Mouse (Mus musculus) embryonic stem cell, embryonic (primary cell): ENCODE data around the gene Amh.

ENCODE experiments used
- CTCF ChIA-PET, 4 experiments: fragments of 300-600 bp in 2 of 4; fragments of 350-600 bp in 2 of 4; sonication (Branson Sonifier 250); formaldehyde crosslinking; loops; one replicate each; lab custom pipeline; 2022; ENCODE audit warnings: inconsistent platforms in 2 of 4; lab: Charles Lee
- POLR2A ChIA-PET, 4 experiments: fragments of 300-600 bp in 2 of 4; fragments of 350-600 bp in 2 of 4; sonication (Branson Sonifier 250); formaldehyde crosslinking; loops; one replicate each; lab custom pipeline; 2022; ENCODE audit warnings: antibody characterized with exemption in 4 of 4, inconsistent platforms in 1 of 4; lab: Charles Lee

Amh gene

GRCm38 (mm10) chr10:80808985-80809632 is 4.1 kb downstream of the Amh start:
- ChIA-PET POLR2A (interaction anchor here (0.6 to 9.2 kb wide), 47 partner anchors 8 to 562 kb away, joined by 3 to 99 read pairs (median 5); partner anchors contain the start of genes Plekhj1 (in 2 of the 4), Ap3d1 (in 1 of the 4), Gadd45b (in 1 of the 4) and Mknk2 (in 1 of the 4)), CTCF (interaction anchor here in 3 of 4 experiments (0.6 to 8.6 kb wide), 13 partner anchors 9 to 1794 kb away, joined by 3 to 142 read pairs (median 4); partner anchors contain the start of genes Abhd17a (in 1 of the 3) and Tmprss9 (in 1 of the 3))

- POLR2A ChIA-PET, result interaction anchor here (0.5 to 9.2 kb wide), 43 partner anchors 9 to 761 kb away, joined by 3 to 99 read pairs (median 5); partner anchors contain the start of genes Ap3d1 (in 1 of the 4), Csnk1g2 (in 1 of the 4), Gadd45b (in 1 of the 4) and Mknk2 (in 1 of the 4)
Observed at GRCm38 (mm10) chr10:80810084-80810483, 5.0 kb downstream of the Amh start.

GRCm38 (mm10) chr10:80812391-80813041 is 7.5 kb downstream of the Amh start:
- CTCF ChIA-PET, result interaction anchor here in 2 of 4 experiments (1.3 to 1.5 kb wide), 2 partner anchors 68 to 69 kb away, joined by 3 to 8 read pairs; no protein-coding TSS in a partner anchor
- POLR2A ChIA-PET, result interaction anchor here in 2 of 4 experiments (1.2 to 9.2 kb wide), 3 partner anchors 17 to 30 kb away, joined by 3 to 99 read pairs (median 4); no protein-coding TSS in a partner anchor

More at GRCm38 (mm10) chr10:80810084-80810483, 5.0 kb downstream of the Amh start:
- CTCF ChIA-PET, result interaction anchor here (0.6 to 8.6 kb wide), 14 partner anchors 11 to 1793 kb away, joined by 3 to 142 read pairs (median 4); partner anchors contain the start of gene Gng7 (in 1 of the 4)

GRCm38 (mm10) chr10:80813366-80813765 is 8.3 kb downstream of the Amh start, which contains the start of gene Jsrp1:
Gene Jsrp1 (minus strand): TSS chr10:80813498.
- POLR2A ChIA-PET, result interaction anchor here in 2 of 4 experiments (0.7 to 9.2 kb wide), 5 partner anchors 15 to 31 kb away, joined by 3 to 99 read pairs (median 3); partner anchors contain the start of genes Plekhj1 (in 1 of the 2) and Sf3a2 (in 1 of the 2)
- CTCF ChIA-PET, result interaction anchor here in 2 of 4 experiments (1.3 to 1.7 kb wide), 3 partner anchors 8 to 68 kb away, joined by 3 to 8 read pairs (median 8); no protein-coding TSS in a partner anchor

GRCm38 (mm10) chr10:80814800-80815199 is 9.8 kb downstream of the Amh start:
- ChIA-PET POLR2A (interaction anchor here in 3 of 4 experiments (0.6 to 1.6 kb wide), 8 partner anchors 9 to 347 kb away, joined by 3 to 5 read pairs (median 3); partner anchors contain the start of genes Amh (in 1 of the 3), Gadd45b (in 1 of the 3), Plekhj1 (in 1 of the 3) and Sf3a2 (in 1 of the 3)), CTCF (interaction anchor here in 2 of 4 experiments (0.8 to 1.7 kb wide), 6 partner anchors 9 to 67 kb away, joined by 3 to 8 read pairs (median 4); no protein-coding TSS in a partner anchor)

- POLR2A ChIA-PET, result interaction anchor here in 3 of 4 experiments (0.6 to 4.3 kb wide), 9 partner anchors 9 to 299 kb away, joined by 3 to 24 read pairs (median 4); partner anchors contain the start of gene Amh (in 1 of the 3)
- CTCF ChIA-PET, result interaction anchor here in 3 of 4 experiments (0.9 to 3.1 kb wide), 4 partner anchors 42 to 69 kb away, joined by 3 to 17 read pairs (median 4); no protein-coding TSS in a partner anchor
Observed at GRCm38 (mm10) chr10:80816303-80816702, 11.3 kb downstream of the Amh start.

- CTCF ChIA-PET, result interaction anchor here in 3 of 4 experiments (0.6 to 3.2 kb wide), 9 partner anchors 11 to 70 kb away, joined by 3 to 19 read pairs (median 4); no protein-coding TSS in a partner anchor
- POLR2A ChIA-PET, result interaction anchor here in 2 of 4 experiments (0.6 to 4.3 kb wide), 10 partner anchors 8 to 300 kb away, joined by 3 to 24 read pairs (median 4); partner anchors contain the start of genes Amh (in 1 of the 2) and Lingo3 (in 1 of the 2)
Observed at GRCm38 (mm10) chr10:80817164-80817563, 12.1 kb downstream of the Amh start.

GRCm38 (mm10) chr10:80817955-80818354 is 12.9 kb downstream of the Amh start:
- POLR2A ChIA-PET, result interaction anchor here in 3 of 4 experiments (0.6 to 4.3 kb wide), 17 partner anchors 9 to 561 kb away, joined by 3 to 24 read pairs (median 4); partner anchors contain the start of genes Amh (in 1 of the 3) and Tmprss9 (in 1 of the 3)
- CTCF ChIA-PET, result interaction anchor here (0.6 to 3.2 kb wide), 20 partner anchors 9 to 177 kb away, joined by 3 to 19 read pairs (median 5); no protein-coding TSS in a partner anchor

- CTCF ChIA-PET, result interaction anchor here (0.6 to 3.2 kb wide), 22 partner anchors 9 to 177 kb away, joined by 3 to 19 read pairs (median 5); partner anchors contain the start of gene Amh (in 1 of the 4)
- POLR2A ChIA-PET, result interaction anchor here in 3 of 4 experiments (0.6 to 4.3 kb wide), 18 partner anchors 9 to 142 kb away, joined by 3 to 24 read pairs (median 4); partner anchors contain the start of genes Amh (in 1 of the 3) and Tmprss9 (in 1 of the 3)
Observed at GRCm38 (mm10) chr10:80818599-80819281, 13.7 kb downstream of the Amh start.

- CTCF ChIA-PET, result interaction anchor here (0.5 to 3.2 kb wide), 12 partner anchors 12 to 1150 kb away, joined by 3 to 19 read pairs (median 4); partner anchors contain the start of gene Amh (in 1 of the 4)
- POLR2A ChIA-PET, result interaction anchor here in 3 of 4 experiments (1.0 to 4.3 kb wide), 9 partner anchors 10 to 143 kb away, joined by 3 to 24 read pairs (median 4); partner anchors contain the start of genes Amh (in 1 of the 3) and Gadd45b (in 1 of the 3)
Observed at GRCm38 (mm10) chr10:80819406-80819805, 14.4 kb downstream of the Amh start.

GRCm38 (mm10) chr10:80821991-80822390 is 16.9 kb downstream of the Amh start:
- ChIA-PET CTCF (interaction anchor here in 2 of 4 experiments (0.5 to 2.5 kb wide), 5 partner anchors 9 to 298 kb away, joined by 3 to 10 read pairs (median 3); no protein-coding TSS in a partner anchor), POLR2A (interaction anchor here in 3 of 4 experiments (0.6 to 1.9 kb wide), 6 partner anchors 9 to 146 kb away, joined by 3 to 7 read pairs (median 3); no protein-coding TSS in a partner anchor)

GRCm38 (mm10) chr10:80822528-80822927 is 17.5 kb downstream of the Amh start:
- POLR2A ChIA-PET, result interaction anchor here in 3 of 4 experiments (0.6 to 1.9 kb wide), 7 partner anchors 9 to 714 kb away, joined by 3 to 7 read pairs (median 3); no protein-coding TSS in a partner anchor
- CTCF ChIA-PET, result interaction anchor here in 3 of 4 experiments (0.6 to 2.5 kb wide), 9 partner anchors 9 to 172 kb away, joined by 3 to 10 read pairs (median 3); no protein-coding TSS in a partner anchor

- ChIA-PET POLR2A (interaction anchor here in 1 of 4 experiments (1.4 to 2.8 kb wide), 3 partner anchors 14 to 147 kb away, joined by 3 to 16 read pairs (median 10); no protein-coding TSS in a partner anchor), CTCF (interaction anchor here in 2 of 4 experiments (0.6 to 0.9 kb wide), 3 partner anchors 18 to 25 kb away, joined by 3 to 4 read pairs (median 3); no protein-coding TSS in a partner anchor)
Observed at GRCm38 (mm10) chr10:80823316-80823715, 18.3 kb downstream of the Amh start.

- POLR2A ChIA-PET, result interaction anchor here in 3 of 4 experiments (0.6 to 2.8 kb wide), 11 partner anchors 12 to 425 kb away, joined by 3 to 16 read pairs (median 4); partner anchors contain the start of genes Gadd45b (in 1 of the 3), Mbd3 (in 1 of the 3), Plekhj1 (in 1 of the 3) and Sf3a2 (in 1 of the 3)
- CTCF ChIA-PET, result interaction anchor here in 3 of 4 experiments (0.6 to 1.8 kb wide), 7 partner anchors 9 to 57 kb away, joined by 3 to 7 read pairs (median 3); no protein-coding TSS in a partner anchor
Observed at GRCm38 (mm10) chr10:80823847-80824643, 19.0 kb downstream of the Amh start.
